Mouse (Mus musculus): Measurements from ENCODE around the gene Vegfd.

Vegfd gene

DNA sequence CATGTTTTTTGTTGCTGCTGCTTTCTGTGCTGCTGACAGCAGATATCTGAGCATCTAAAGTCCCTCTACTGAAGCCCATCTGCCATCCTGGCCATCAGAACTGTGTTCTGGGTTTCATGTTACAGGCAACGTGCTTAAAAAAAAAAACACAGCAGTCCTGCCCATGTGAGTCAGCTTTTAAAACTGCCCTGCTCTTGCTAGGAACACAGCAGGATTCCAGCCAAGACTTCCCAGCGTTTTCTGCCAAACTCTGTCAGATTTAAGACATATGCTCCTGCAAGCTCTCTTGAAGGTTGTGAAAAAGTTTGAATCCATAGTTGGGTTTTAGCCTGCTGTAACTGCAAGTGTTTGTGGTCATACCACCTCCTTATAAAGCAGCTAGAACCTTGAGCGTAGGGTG, at the start of gene Vegfd:
Gene Vegfd (plus strand): TSS at position 298 of the 400 bp plus-strand sequence.
- peak; percentile 31 for DNase-seq

GRCm38 (mm10) chrX:164323391-164323913, 49.7 kb upstream of the Vegfd start:
- DNase-seq = no peak

DNA sequence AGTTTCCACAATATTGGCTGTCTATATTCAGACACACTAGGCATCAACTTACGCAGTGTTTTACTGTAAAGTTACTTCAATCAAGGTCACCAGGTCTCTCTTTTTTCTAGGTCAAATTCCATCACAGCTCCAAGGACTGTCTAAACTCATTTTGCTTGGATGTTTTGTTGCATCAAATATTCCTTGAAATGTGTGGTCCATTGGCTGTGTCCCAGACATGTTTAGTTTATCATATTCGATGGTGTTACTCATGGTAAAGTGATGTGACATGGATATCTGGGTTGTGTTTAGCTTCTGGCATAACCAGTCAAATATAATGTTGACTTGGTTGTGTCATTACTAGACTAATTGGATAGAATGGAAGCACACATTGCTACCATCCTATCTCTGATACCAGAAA, 42.8 kb upstream of the Vegfd start:
- DNase-seq = no peak

DNA sequence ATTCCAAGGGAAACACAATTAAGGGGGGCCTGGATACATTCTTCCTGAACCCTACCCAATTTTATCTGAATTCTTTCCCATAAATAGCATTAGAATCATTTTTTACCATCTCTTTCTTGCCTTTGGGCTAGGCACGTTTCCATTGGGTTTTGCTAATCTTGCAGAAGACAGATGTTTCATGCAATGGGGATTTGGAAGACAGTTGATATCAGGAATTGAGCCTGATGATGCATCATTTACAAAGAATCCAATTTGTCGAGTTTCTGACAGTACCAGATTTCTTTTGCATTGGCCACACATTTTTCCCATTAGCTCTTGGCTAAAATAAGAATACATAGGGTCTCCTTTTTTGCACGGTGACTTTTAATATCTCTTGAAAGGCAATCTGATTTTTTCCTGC, 42.4 kb upstream of the Vegfd start:
- DNase-seq = no peak

GRCm38 (mm10) chrX:164338591-164338990, 34.6 kb upstream of the Vegfd start:
- no peak for DNase-seq

- no peak for DNase-seq
Measured at GRCm38 (mm10) chrX:164345359-164345938, 27.7 kb upstream of the Vegfd start.

GRCm38 (mm10) chrX:164348937-164349336, 24.2 kb upstream of the Vegfd start:
- DNase-seq = no peak

DNA sequence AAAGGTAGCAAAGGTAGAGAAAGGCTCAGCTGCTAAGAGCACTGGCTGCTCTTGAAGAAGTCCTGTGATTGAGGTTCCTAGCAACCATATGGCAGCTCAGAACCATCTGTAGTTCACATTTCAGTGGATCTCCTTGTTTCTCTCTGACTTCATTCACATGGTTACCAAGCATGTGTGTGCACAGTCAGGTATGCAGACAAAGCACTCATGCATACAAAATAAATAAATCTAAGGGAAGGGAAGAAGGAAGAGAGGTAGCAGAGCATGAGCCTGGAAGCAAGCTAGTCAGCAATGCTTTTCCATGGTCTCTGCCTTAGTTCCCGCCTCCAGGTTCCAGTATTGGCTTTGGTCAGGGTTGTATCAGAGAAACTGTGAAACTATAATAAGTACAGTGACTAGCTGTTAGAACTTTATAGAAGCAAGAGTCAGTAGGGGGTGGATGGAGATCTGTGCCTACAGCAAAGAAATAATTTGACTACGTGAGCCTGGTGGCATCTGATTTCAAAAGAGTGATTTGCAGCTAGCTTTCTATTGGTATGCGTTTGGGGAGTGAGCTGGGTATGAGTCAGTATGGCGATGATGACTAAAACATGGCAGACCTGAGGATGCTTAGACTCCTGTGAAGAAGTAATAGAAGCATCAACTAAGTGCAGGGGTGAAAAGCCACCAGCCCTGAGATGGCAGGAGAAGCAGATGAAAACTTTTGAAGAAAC, 7.9 kb upstream of the Vegfd start:
- DNase-seq = no peak

DNA sequence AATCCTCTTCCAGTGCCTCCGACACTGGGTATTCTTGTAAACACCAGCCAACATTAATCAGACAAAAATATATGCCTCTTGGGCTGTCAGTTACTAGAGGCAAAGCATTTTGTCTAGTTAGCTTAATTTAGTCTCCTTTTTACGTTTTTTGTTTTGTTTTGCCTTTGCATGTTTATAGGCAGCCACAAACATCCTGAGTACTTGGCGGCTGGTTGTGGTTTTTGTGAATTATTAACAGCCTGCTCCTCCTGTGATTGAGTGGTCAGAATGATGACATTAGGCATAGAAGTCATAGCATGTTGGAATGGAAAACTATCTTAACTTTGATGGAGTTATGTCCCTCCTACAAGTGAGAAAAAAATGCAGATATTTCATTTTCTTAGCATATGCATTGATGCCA, 2.6 kb upstream of the Vegfd start:
- DNase-seq = no peak

GRCm38 (mm10) chrX:164374586-164374985, 1.4 kb downstream of the Vegfd start:
- no peak for DNase-seq

DNA sequence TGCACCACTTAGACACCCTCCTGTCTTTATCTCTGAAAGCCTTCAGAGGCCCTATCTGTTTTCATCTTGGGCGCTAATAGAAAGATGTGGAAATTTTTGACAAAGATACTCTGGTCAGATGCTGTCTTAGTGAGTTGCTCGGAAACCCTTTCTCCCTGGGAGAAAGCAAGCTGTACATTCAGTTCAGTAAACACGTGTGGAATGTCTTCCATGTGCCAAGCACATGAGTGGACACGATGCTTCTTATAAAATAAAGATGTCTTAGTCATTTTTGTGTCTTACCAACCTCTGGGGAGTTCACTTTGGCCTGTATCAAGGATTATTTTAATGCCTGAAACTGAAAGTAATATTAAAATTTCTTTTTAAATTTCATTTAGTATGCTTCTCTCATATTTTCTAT, 6.5 kb downstream of the Vegfd start:
- no peak for DNase-seq

DNA sequence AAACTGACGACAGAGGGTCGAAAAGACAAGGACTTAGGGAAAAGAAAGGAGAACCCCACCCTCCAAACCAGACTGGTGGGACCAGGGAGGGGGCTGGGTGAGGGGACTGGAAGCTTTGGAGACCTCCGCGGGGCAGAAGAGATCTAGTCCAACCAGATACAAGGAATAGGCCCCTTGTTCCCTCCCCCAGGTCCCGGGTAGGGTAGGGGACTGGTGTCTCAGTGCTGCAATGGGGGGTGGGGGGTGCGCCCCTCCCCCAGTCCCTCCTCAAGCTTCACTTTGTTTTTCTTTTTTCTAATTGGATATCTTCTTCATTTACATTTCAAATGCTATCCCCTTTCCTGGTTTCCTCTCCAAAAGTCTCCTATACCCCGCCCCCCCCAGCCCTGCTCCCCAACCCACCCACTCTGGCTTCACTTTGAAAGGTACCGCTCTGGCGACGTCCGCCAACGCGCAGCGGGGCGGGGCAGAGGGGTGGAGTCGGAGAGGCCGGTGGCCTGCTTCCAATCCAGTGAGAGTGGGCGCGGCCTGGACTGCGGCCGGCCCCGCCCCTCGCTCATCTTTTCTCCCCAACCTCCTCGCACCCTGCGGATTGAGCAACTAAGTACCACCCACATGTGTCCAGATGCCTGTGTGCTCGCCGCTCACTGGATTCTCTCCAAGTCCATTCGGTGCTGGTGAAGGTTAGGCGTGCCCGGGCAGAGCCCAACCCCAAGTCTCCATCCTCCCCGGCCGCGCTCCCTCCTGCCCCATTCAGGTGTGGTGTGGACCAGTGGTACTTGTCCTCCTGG, 8.6 kb downstream of the Vegfd start:
- peak; percentile 80 for DNase-seq

DNA sequence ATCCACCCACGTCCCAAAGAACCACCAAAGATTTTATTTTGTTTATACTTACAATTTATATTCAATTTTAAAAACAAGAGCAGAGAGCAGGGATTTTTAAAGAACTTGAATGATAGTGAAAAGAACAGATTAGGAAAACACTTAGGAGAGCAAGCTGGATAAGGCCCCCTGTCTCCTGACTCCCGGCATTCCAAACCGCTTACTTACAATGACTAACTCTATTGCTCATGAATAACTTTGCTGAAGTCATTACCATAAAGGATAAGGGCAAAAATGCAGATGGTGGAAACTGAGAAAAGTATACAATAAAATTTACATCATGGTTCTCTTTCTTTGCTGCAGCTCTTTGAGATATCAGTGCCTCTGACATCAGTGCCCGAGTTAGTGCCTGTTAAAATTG, 20.9 kb downstream of the Vegfd start:
- no peak for DNase-seq

- no peak for DNase-seq
Measured at GRCm38 (mm10) chrX:164398456-164398855, 25.3 kb downstream of the Vegfd start.

DNA sequence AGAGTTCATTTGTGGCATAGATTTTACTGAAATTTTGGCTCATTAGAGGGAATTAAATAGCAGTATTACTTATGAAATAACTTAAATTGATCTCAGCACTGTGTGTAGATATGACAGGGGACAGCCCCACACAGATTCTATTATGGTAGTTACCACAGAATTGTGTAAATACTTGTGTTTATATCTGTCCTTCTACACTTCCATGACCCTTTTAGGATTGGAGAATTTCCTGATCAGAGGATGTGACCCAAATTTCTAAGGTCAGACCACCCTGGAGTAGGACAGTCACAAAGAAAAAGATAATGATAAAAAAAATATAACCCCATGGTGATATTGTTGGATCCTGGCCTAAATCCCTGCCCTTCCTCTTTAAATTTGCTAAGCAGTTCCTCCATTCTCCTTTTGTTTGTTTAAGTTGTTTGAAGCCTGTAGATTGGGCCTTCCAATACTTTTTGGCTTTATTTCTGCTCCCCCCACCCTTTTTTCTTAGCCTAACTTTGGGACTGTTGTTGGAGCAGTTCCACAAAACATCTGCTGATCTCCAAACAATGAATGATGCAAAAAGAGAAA, 32.0 kb downstream of the Vegfd start:
- DNase-seq = no peak

DNA sequence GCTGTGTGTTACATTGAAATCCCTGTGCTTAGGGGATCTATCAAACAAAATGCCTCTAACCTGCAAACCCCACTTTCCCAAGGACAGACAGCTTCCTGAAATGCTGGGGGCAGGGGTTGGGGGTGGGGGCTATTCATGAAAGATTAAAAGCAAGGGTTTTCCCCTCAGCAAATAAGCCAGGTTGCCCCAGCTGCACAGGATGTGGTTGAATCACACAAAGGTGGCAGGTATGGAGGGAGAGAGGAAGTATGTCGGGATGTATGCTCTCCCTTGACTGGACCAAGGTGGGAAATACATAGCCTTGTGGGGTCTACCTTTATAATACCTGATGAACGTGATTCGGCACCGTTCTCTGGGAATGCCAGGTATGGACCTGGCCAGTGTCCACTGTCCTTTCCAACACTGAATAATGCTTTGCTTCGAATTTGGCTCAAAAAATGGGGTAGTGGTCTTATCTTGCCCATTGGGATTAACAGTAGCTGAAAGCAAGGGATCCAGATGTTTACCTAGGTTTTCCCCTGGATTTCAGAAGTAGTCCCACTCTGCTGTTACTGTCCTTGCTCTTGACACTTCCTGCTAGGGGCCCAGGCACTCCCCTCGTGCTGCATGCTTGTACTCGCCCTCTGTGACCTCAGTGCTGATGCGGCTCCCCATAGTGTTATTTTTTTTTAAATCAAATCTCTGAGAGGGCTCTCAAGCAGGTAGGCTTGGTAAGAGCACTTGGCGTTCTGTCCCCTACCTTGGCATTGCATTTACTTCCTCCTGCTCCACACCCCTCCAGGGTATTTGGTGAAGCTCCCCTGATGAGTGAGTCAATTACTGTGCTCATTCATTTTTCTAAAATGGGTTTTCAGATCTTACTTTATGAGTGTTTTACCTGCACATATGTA, 33.2 kb downstream of the Vegfd start:
- no peak for DNase-seq

GRCm38 (mm10) chrX:164408301-164408927, 35.2 kb downstream of the Vegfd start:
- no peak for DNase-seq

- no peak for DNase-seq
Measured at GRCm38 (mm10) chrX:164410562-164410961, 37.4 kb downstream of the Vegfd start.

GRCm38 (mm10) chrX:164416803-164417202, 43.6 kb downstream of the Vegfd start:
- DNase-seq = no peak

DNA sequence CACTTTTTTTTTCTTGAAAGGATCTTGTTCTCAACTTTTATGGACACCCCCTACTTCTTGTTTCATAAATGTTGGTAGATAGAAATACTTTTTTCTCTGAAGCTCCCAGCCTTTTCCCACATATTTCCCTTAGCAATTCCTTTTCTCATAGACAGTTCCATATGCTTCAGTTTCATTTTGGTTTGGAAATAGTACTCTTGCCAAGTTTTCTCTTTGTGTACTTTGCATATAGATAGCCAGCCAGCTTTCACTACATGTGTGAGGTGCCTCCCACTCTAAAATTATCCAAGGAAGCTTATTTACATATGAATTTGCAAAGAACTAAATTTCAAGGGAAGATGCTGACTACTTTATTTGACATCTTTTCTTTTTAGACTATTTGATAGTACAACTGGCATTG, 44.8 kb downstream of the Vegfd start:
- DNase-seq = no peak

DNA sequence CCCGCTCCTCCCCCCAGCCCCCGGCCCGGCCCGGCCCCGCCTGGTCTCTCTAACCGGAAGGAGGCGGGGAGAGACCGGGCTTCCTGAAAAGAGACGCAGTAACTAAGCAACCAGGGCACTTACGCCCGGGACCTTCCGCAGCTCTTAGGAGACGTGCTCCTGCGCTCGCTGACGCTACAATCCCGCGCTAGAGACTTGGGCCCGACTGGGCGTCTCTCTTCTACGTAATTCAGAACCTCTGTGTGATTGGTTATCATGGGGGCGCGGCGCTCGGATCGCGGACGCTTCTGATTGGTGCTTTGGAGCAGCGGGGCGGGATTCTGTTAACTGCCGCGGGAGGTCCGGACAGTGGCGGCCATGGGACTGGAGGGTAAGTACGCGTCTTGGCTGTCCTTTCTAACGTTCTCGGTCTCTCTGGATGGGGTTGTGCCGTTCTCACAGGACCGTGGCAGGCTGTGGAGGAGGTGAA, 46.3 kb downstream of the Vegfd start, which contains the start of gene Piga:
Gene Piga (plus strand): TSS at position 317 of the 469 bp plus-strand sequence.
- peak; percentile 88 for DNase-seq

- no peak for DNase-seq
Measured at GRCm38 (mm10) chrX:164419955-164420354, 46.8 kb downstream of the Vegfd start.

Data from kidney, adult 18-20 months (tissue).